Mouse (Mus musculus) thymus, adult 18-20 months (tissue): ENCODE results near the gene Zfp160.
"Not testable (repeated sequence)": the region's sequence is repeated elsewhere in the genome, so short reads cannot be mapped to it uniquely, and the experiment has no call there.

Source experiments
- DNase-seq, 2 experiments: peaks; one replicate each; pipeline ENCODE4 v3.0.0; 2022; ENCODE audit warnings: mixed read lengths in 2 of 2

Zfp160 gene

GRCm38 (mm10) chr17:21008382-21009331 lies at the start of gene Zfp160:
TSS of gene Zfp160 (plus strand) at chr17:21008903.
- peak; percentile 71 to 79 for DNase-seq

GRCm38 (mm10) chr17:20960386-20960785 lies 48.3 kb upstream of the Zfp160 start:
- no peak for DNase-seq

DNA sequence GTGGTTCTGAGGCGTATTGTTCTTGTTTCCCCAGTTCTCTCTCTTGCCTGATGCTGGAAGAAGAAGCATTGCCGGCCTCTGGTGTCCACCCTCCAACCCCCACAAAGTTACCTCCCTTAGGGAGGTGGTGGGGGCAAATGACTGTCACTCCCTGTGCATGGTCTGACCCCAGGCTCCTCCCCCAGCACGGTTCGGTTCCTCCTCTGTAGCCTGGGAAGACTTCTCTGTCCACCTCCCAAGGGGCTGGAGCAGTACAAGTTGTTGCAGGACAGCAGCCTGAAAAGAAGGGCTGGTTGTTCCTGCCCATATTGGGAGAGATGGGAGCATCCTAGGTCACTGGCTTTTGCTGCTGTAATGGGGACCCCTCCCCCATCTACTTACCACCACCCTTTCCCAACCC lies 43.3 kb upstream of the Zfp160 start:
- no peak for DNase-seq

DNA sequence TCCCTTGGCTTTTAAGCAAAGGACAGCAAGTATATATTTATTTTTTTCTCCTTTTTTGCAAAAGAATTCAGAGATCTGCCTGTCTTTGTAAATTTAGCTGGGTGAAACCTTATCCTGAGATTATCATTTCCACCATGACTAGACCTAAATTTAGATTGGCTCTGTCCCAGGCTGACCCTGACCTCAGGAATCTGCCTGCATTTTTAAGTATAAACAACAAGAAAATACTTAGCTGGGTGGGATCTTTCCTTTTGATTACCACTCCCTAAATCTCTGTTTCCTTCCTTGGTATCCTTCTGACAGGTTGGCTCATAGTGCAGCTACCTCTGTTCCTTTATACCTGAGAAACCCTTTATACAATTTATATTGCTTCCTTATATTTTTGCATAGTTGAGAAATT lies 42.0 kb upstream of the Zfp160 start:
- DNase-seq = no peak

DNA sequence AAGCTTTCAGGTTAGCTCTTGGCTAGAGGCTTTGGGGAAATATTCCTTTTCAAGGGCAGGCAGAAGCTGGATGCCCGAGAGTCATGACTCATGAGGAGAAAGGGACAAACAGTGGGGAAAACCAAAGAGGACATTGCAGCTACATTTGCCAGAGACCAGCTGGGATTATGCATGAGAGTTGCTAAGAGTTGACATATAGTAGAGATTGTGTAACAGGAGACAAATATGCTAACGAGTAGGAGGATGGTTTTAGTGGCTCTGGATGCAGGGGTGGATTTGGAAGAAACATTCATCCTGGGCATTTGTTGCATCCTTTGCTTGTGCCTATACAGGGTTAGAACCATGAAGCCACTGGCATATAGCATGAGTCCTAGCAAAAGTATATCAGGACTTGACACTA lies 15.0 kb upstream of the Zfp160 start:
- no peak for DNase-seq

DNA sequence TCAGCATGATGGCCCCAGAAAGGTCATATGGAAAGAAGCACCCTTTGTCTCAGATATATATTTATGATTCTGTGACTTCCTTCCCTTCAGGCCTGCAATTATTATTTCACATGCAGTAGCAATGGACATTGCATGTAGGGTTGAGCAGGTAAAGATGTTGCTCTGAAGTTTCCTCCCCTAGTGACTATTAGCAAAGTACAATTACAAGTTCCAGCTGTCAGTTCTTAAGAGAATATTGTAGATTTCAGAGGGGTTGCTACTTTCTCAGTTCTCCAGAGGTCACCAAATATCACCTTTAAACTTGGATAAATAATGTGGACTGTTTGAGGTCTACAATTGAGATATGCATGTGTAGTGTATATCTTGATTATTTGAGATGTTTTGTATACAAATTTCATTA lies 12.3 kb upstream of the Zfp160 start, which contains the start of gene Vmn1r233:
TSS of gene Vmn1r233 (minus strand) at position 101 of the 400 bp plus-strand sequence.
- DNase-seq = no peak

DNA sequence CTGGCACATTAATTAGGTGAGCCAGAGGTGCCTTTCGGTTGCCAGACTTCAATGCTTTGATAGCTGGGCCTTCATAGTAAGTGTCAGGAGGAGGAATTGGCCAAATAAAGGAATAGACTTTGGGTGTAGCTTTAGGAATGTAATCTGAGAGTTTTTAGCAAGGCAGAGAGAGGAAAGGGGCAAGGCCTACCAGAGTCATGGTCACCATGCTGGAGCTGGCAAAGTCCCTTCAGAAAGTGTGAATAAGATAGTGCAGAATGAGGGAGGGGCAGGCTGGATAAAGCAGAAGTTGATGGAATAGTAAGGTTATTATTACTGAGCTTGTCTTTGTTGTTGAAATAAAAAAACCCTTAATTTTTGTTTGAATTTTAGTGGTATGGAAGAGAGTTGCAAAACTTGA lies 1.0 kb downstream of the Zfp160 start:
- DNase-seq = no peak

GRCm38 (mm10) chr17:21018410-21019080 lies 9.8 kb downstream of the Zfp160 start:
- DNase-seq = no peak

DNA sequence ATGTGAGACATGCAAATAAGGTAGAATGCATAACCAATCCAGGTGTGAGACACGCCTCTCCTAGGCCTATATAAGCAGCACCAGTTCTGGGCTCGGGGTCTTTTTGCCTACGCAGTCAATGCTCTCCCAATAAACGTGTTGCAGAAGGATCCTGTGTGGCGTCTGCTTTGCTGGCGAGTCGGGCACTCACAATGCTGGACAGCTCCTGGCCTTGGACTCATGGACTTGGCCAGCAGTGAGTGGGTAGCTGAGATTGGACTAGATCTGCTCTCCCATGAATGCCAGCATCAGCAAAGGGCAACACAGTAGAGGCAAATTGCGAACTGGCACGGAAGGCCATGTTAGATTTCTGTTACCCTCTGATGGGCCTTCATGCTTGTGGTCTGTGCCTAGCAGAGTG lies 39.3 kb downstream of the Zfp160 start:
- not testable (repeated sequence) for DNase-seq

- no peak for DNase-seq
Measured at GRCm38 (mm10) chr17:21050901-21051300, 42.2 kb downstream of the Zfp160 start.

DNA sequence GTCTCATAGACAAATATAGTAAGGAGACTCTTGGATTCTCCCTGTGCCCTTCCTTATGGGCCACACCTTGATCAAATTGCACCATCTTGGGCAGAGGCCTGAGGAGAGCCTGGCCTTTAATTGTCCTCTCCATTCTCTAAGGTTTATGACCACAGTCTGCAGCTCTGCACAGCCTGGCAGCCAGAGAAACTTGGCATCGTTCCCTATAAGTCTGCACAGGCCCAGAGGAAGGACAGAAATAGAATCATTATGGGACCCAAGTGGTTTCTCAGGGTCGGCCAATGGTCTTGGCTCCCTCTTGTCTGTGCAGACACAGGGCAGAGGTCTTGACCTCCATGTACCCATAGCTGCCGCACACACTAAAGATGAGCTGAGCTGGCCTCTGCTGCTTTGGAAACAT lies 42.6 kb downstream of the Zfp160 start:
- not testable (repeated sequence) for DNase-seq

DNA sequence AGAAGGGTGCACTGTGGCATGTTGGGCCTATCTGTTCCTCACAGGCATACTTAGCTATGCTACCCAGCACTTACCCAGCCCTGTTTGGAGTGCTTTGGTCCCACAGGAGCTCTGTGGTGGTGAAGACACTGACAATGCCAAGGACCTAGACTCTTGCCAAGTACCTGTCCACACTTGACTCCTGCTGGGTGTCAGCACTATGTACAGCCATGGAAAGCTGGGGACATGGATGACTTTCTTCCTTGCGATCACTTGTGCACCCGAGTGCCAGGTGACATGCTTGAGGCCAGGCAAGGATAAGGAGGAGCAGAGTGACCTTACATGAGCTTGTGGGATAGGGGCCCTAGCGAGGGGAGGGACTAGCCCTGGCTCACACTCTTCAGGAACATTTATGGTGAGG lies 43.2 kb downstream of the Zfp160 start:
- DNase-seq = not testable (repeated sequence)

DNA sequence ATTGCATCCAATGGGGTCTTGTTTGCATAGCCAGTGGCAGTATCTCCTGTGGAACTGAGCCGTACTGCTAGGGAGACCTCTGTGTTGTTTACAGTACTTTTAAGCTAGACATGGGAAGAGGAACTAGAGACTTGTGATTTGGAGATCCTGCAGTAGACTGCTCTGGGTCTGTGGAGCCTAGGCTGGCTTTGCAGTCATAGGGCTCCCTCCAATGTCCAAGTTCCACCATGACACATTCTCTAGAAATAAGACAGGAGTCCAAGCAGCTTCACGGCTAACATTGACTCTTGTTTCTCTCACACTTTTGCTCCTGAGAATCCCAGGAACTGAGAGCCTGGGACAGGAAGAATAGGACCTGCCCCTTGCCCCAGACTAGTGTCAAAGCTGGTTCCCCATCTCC lies 44.6 kb downstream of the Zfp160 start:
- no peak for DNase-seq

- not testable (repeated sequence) for DNase-seq
Measured at GRCm38 (mm10) chr17:21055111-21055510, 46.4 kb downstream of the Zfp160 start.

DNA sequence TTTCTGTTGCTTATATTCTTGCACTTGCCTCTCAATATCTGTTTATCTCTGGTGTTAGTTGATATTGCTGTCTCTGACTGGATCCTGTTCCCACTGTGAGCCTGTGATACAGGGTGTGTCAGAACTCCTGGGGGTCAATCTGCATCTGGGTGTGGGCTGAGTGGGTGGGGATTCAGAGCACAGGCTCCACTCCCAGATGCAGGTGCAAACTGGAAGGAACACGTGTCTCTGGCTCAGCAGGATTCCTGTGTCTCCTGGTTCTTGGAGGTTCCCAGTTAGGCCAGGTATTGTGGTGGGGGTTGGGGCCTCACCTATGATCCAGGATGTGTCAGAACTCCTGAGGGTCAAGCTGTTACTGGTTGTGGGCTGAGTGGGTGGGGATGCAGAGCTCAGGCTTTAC lies 56.8 kb downstream of the Zfp160 start:
- no peak for DNase-seq

- no peak for DNase-seq
Measured at GRCm38 (mm10) chr17:21067036-21067435, 58.3 kb downstream of the Zfp160 start.

DNA sequence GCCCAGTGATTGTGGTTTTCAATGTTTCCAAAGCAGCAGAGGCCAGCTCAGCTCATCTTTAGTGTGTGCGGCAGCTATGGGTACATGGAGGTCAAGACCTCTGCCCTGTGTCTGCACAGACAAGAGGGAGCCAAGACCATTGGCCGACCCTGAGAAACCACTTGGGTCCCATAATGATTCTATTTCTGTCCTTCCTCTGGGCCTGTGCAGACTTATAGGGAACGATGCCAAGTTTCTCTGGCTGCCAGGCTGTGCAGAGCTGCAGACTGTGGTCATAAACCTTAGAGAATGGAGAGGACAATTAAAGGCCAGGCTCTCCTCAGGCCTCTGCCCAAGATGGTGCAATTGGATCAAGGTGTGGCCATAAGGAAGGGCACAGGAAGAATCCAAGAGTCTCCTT lies 60.7 kb downstream of the Zfp160 start:
- DNase-seq = not testable (repeated sequence)

- not testable (repeated sequence) for DNase-seq
Measured at GRCm38 (mm10) chr17:21070971-21071370, 62.3 kb downstream of the Zfp160 start.
